Mouse (Mus musculus) neural tube, embryonic 11.5 days (tissue): ENCODE measurements around the gene Slc25a29. TPM values are rescaled to one million over a fixed set of nuclear protein-coding genes. Genes with fewer than 3 reads are reported as not detected.

Source experiments
- ATAC-seq: fragments of 200-750 bp; cut with Nextera tagmentation; 2 replicates; pipeline ENCODE4 v1.8.0; 2017; ENCODE audit warnings: moderate number of reproducible peaks, mild to moderate bottlenecking, moderate TSS enrichment, moderate library complexity; ENCODE audit not compliant: insufficient read depth, low FRiP score, low TSS enrichment
- DNase-seq: peaks from one replicate; pipeline ENCODE4 v3.0.0-alpha.2; 2015; ENCODE audit warnings: low spot score
- H3K27ac ChIP-seq: fragments of 300-500 bp; sonication (generic); 2 replicates; pipeline ENCODE4 v1.5.1; 2014; ENCODE audit warnings: low read depth, mild to moderate bottlenecking, low read length
- H3K27me3 ChIP-seq: fragments of 300-500 bp; sonication (generic); 2 replicates; pipeline ENCODE4 v1.6.1; 2014; ENCODE audit warnings: mild to moderate bottlenecking, low read length, mixed read lengths; ENCODE audit not compliant: control insufficient read depth, insufficient read depth
- H3K36me3 ChIP-seq: fragments of 300-500 bp; sonication (generic); 2 replicates; pipeline ENCODE4 v1.6.1; 2014; ENCODE audit warnings: mild to moderate bottlenecking, low read length, moderate library complexity, mixed read lengths; ENCODE audit not compliant: control insufficient read depth, insufficient read depth
- H3K4me1 ChIP-seq: fragments of 300-500 bp; sonication (generic); 2 replicates; pipeline ENCODE4 v1.6.1; 2014; ENCODE audit warnings: low read length, mixed read lengths; ENCODE audit not compliant: control insufficient read depth, insufficient read depth
- H3K4me2 ChIP-seq: fragments of 300-500 bp; sonication (generic); 2 replicates; pipeline ENCODE4 v1.6.1; 2014; ENCODE audit warnings: low read depth, mild to moderate bottlenecking, moderate library complexity
- H3K4me3 ChIP-seq: fragments of 300-500 bp; sonication (generic); 2 replicates; pipeline ENCODE4 v1.5.1; 2014; ENCODE audit warnings: low read depth, low read length
- H3K9ac ChIP-seq: fragments of 300-500 bp; sonication (generic); 2 replicates; pipeline ENCODE4 v1.6.1; 2014; ENCODE audit warnings: mild to moderate bottlenecking, low read length
- H3K9me3 ChIP-seq: fragments of 300-500 bp; sonication (generic); 2 replicates; pipeline ENCODE4 v1.6.1; 2016; ENCODE audit warnings: low read length; ENCODE audit not compliant: control insufficient read depth
- WGBS: fragments of 180-500 bp; shearing (Covaris S2); extraction: QIAGEN DNeasy Blood & Tissue Kit; methylation state at CpG from one replicate; pipeline ENCODE4 v1.1.7; 2014; 5-methylcytosine and 5-hydroxymethylcytosine counted together
- polyA plus RNA-seq: library from polyadenylated mRNA; unstranded; fragments of >200 nt; fragmentation: Nextera tagmentation; extraction: Ambion mirVana; gene quantifications from 2 replicates; pipeline ENCODE4 v1.2.1, GENCODE M21; 2014

Slc25a29 gene
- polyA plus RNA-seq, 1 experiment from 2014 or later, result 12.9 TPM

DNA sequence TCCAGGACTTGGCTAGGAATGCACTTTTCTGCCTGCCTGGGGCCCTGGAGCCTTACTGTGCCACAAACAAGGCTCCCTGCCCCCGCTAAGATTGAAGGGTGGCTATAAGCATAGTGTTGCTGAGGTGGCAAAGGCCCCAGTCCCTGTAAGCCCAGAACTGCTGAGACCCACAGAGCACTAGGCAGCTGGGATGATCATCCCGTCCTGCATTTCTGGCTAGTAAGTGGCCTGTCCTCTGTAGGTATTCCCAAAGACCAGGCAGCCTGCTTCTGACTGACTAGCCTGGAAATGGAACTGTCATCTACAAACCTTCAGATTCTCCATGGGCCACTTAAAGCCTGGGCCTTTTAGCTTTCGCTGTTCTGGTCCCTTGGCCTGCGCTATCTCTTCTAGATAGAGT lies 15.2 kb downstream of the Slc25a29 start:
- H3K27me3 ChIP-seq, result no peaks in the 10 kb centered on the region
- H3K9ac ChIP-seq, result no peak overlapping the region
- H3K36me3 ChIP-seq, result 0 out of 2 replicates have a peak, but pooled peaks cover 2% of the 10 kb centered on the region
- no peak overlapping the region for H3K4me2 ChIP-seq
- H3K4me3 ChIP-seq, result no peak overlapping the region
- no peaks in the 10 kb centered on the region for H3K9me3 ChIP-seq
- WGBS, result 94% methylated on average over 4 of the region's 4 CpGs
- no peak overlapping the region for H3K27ac ChIP-seq
- no peaks in the 10 kb centered on the region for H3K4me1 ChIP-seq
- DNase-seq (no peak), ATAC-seq (no peak)

DNA sequence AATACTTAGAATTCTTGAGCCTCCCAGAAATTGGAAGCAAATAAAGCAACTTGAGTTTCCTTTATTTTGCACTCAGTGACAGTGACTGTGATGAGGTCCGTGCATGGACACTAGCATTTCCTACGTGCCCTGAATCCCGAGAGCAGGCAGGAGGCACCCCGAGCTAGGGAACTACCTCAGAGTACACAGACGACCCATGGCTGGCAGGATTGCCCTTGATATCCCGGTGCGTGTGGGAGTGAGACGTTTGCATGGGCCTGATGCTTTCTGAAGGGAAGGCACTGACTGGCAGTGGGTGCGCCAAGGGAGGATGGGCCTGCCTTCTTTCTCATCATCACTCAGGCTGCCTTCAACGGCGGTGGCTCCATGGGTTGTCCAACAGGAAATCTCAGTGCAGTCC lies 19.1 kb downstream of the Slc25a29 start:
- ATAC-seq (no peak), DNase-seq (no peak)
- Histone ChIP-seq H3K4me2 (no peak overlapping the region), H3K4me1 (no peaks in the 10 kb centered on the region), H3K27me3 (no peaks in the 10 kb centered on the region), H3K4me3 (no peak overlapping the region), H3K36me3 (0 out of 2 replicates have a peak, but pooled peaks cover 2% of the 10 kb centered on the region), H3K27ac (no peak overlapping the region), H3K9me3 (no peaks in the 10 kb centered on the region), H3K9ac (no peak overlapping the region)
- WGBS, result 86% methylated on average over 11 of the region's 11 CpGs

GRCm38 (mm10) chr12:108814470-108814869 lies 21.2 kb downstream of the Slc25a29 start:
- 0 out of 2 replicates have a peak, but pooled peaks cover 2% of the 10 kb centered on the region for H3K36me3 ChIP-seq
- WGBS, result 97% methylated on average over 6 of the region's 6 CpGs

GRCm38 (mm10) chr12:108812463-108812862 lies 23.2 kb downstream of the Slc25a29 start:
- H3K4me2 ChIP-seq, result no peak overlapping the region
- no peak overlapping the region for H3K9ac ChIP-seq
- H3K4me1 ChIP-seq, result no peaks in the 10 kb centered on the region
- no peak overlapping the region for H3K27ac ChIP-seq
- no peaks in the 10 kb centered on the region for H3K36me3 ChIP-seq
- H3K27me3 ChIP-seq, result no peaks in the 10 kb centered on the region
- DNase-seq (no peak), ATAC-seq (no peak)
- WGBS, result 87% methylated on average over 6 of the region's 6 CpGs
- H3K9me3 ChIP-seq, result no peaks in the 10 kb centered on the region
- H3K4me3 ChIP-seq, result no peak overlapping the region

More at GRCm38 (mm10) chr12:108814470-108814869, 21.2 kb downstream of the Slc25a29 start:
- Histone ChIP-seq H3K4me1 (no peaks in the 10 kb centered on the region), H3K9ac (no peak overlapping the region), H3K27ac (no peak overlapping the region), H3K4me2 (no peak overlapping the region), H3K4me3 (no peak overlapping the region), H3K9me3 (no peaks in the 10 kb centered on the region), H3K27me3 (no peaks in the 10 kb centered on the region)
- DNase-seq, result no peak
- ATAC-seq, result no peak

- ATAC-seq (no peak), DNase-seq (no peak)
- WGBS, result 62% methylated on average over 2 of the region's 2 CpGs
- Histone ChIP-seq H3K36me3 (no peaks in the 10 kb centered on the region), H3K4me2 (no peak overlapping the region), H3K4me1 (no peaks in the 10 kb centered on the region), H3K9ac (no peak overlapping the region), H3K27ac (no peak overlapping the region), H3K9me3 (no peaks in the 10 kb centered on the region), H3K27me3 (no peaks in the 10 kb centered on the region), H3K4me3 (no peak overlapping the region)
Measured at GRCm38 (mm10) chr12:108811133-108811532, 24.6 kb downstream of the Slc25a29 start.

DNA sequence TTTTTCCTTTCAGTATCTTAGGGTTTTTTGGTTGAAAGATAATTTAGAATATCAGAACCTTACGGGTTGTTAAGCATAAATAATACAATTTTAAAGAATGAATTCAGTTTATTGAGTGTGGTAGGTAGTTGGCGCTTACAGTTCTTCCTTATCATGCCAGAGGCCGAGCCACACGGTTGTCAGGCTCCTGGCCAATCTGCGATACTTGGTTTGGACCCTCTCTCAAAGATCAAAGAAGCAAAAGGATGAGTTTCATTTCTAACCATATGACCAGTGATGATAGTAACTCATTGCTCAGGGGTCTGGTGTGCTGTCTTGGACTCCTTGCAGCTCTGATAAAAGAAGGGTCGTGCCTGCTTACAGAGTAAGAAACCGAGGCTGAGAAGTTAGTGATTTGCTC lies 25.4 kb downstream of the Slc25a29 start:
- ATAC-seq (no peak), DNase-seq (no peak)
- H3K9ac ChIP-seq, result no peak overlapping the region
- 92% methylated on average over 7 of the region's 7 CpGs for WGBS
- no peaks in the 10 kb centered on the region for H3K9me3 ChIP-seq
- no peak overlapping the region for H3K4me3 ChIP-seq
- no peak overlapping the region for H3K4me2 ChIP-seq
- H3K27me3 ChIP-seq, result no peaks in the 10 kb centered on the region
- no peaks in the 10 kb centered on the region for H3K36me3 ChIP-seq
- no peak overlapping the region for H3K27ac ChIP-seq
- no peaks in the 10 kb centered on the region for H3K4me1 ChIP-seq

- no peak for DNase-seq
- Histone ChIP-seq H3K4me1 (no peaks in the 10 kb centered on the region), H3K36me3 (no peaks in the 10 kb centered on the region), H3K9me3 (no peaks in the 10 kb centered on the region), H3K4me3 (no peak overlapping the region), H3K4me2 (no peak overlapping the region), H3K27ac (no peak overlapping the region), H3K9ac (no peak overlapping the region), H3K27me3 (no peaks in the 10 kb centered on the region)
- no peak for ATAC-seq
- WGBS, result 73% methylated on average over 1 of the region's 1 CpGs
Measured at GRCm38 (mm10) chr12:108809771-108810170, 25.9 kb downstream of the Slc25a29 start.

DNA sequence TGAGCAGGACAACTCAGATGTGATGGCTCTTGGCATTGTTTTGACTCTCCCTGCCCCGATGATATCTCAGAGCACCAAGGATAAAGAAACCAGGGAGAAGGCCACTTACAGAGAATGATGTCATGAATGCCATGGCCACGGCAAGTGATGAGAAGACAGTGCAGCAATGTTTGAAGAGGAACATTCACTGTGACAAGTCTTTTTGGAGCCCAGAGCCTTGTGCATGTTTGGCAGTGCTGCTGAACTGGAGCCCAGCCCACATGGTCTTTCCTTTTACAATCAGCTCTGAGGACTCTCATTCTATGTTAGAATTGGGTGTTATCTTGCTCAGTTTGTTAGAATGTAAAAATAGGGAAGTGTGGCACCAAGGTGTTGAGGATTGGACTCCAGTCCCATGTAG lies 27.2 kb downstream of the Slc25a29 start:
- H3K4me2 ChIP-seq, result no peak overlapping the region
- no peak overlapping the region for H3K27ac ChIP-seq
- no peak overlapping the region for H3K9ac ChIP-seq
- no peaks in the 10 kb centered on the region for H3K9me3 ChIP-seq
- H3K4me3 ChIP-seq, result no peak overlapping the region
- no peaks in the 10 kb centered on the region for H3K36me3 ChIP-seq
- DNase-seq (no peak), ATAC-seq (no peak)
- no peaks in the 10 kb centered on the region for H3K27me3 ChIP-seq
- WGBS, result 89% methylated on average over 2 of the region's 2 CpGs
- H3K4me1 ChIP-seq, result no peaks in the 10 kb centered on the region

GRCm38 (mm10) chr12:108804388-108804787 lies 31.3 kb downstream of the Slc25a29 start:
- Histone ChIP-seq H3K36me3 (no peaks in the 10 kb centered on the region), H3K9me3 (no peaks in the 10 kb centered on the region), H3K27me3 (no peaks in the 10 kb centered on the region), H3K27ac (no peak overlapping the region), H3K4me3 (no peak overlapping the region), H3K4me1 (no peaks in the 10 kb centered on the region), H3K9ac (no peak overlapping the region), H3K4me2 (no peak overlapping the region)
- 94% methylated on average over 2 of the region's 2 CpGs for WGBS
- ATAC-seq, result no peak
- no peak for DNase-seq
